Mouse (Mus musculus) gastrocnemius, postnatal 36 days (tissue): Measurements from ENCODE around the gene Apol8. TPM values are rescaled to one million over a fixed set of nuclear protein-coding genes. Genes with fewer than 3 reads are reported as not detected.
"Not testable (repeated sequence)": the region's sequence is repeated elsewhere in the genome, so short reads cannot be mapped to it uniquely, and the experiment has no call there.

Experiments
- DNase-seq, 2 experiments: peaks; one replicate each; pipeline ENCODE4 v3.0.0; 2022
- intact Hi-C: fragments of 180-260 bp; cut with DNase I; formaldehyde crosslinking; loops from one replicate; pipeline ENCODE4 v1.15.1; 2025
- total RNA-seq, 2 experiments: library from RNA; stranded (reverse); gene quantifications; 2 replicates each; pipeline ENCODE4 v1.2.3; 2021

The Apol8 gene
- total RNA-seq, 2 experiments from 2014 or later: 0.47 TPM; not detected in 1

DNA sequence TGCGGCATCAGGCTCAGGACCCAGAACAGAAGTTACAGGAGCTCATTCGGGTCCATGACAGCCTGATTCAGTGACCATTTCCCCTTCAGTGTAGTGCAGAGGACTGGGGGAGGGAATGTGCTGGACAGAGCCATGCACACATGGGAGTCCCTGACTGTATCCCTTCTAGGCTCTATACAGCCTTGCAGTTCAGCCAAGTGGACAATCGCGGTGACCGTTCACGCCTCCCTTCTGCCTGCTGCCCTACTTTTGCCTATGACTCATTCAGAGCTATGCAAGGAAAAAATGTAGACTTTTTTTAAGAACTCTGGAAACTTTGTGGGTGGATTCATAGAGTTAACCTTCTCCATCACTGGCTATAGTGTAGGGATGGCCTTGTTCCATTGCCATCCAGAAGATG lies 38.6 kb downstream of the Apol8 start:
- DNase-seq, intact Hi-C loops: not testable (repeated sequence)

DNA sequence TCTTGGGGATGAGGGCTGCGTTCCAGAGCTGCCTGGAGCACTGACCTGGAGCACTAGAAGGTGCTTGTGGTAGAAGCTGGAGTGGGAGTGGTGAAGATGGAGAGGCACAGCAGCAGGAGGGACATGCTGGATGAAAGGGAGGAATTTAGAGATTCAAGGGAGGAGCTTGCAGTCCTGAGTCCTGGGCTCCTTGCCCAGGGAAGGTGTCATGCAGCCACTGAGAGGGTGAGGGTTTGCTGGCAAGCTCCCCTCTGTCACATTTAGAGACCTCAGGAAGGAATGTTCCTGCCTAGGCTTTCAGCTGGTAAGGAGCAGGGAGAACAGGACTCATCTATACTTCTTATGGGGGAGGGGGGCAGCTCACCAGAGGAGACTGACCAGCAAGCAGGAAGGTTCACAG lies 47.9 kb downstream of the Apol8 start:
- not testable (repeated sequence) for DNase-seq

DNA sequence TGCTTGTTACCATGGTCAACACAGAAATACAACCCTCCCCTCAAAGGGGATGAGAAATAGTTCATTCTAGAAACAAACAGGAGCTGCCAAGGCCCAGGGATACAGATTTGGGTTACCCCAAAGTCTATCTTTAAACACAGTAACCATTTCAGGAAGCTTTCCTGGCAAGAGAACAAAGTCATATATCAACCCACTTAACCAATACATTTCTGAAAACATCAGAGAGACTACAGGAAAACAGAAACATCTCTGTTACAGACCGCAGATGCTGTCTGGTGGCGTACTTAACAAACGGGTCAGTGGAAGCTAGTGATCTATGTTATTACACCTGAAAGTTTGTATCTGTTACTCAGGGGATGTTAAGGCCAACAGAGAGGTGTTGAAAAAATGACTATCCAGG lies 51.5 kb downstream of the Apol8 start:
- DNase-seq, intact Hi-C loops: not testable (repeated sequence)

More for the DNA sequence above, 47.9 kb downstream of the Apol8 start:
- intact Hi-C loops: not testable (repeated sequence)

DNA sequence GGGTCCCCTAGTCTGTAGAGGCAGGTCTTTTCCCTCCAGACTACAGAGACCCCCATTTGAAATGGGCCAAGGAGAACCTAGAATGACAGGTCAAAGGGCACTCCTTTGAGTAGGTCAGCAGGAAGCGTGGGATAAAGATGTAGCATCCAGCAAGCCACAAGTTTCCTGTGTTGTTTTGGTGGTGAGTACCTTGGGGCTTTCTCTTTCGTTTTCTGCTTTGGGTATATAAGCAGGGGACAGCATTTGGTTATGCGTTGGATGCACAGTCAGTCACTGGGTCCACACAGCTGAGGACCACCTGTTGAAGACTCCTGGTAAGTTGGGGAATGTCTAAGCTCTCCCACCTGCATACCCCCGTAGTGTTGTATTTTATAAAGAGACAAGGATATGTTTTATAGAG lies 58.1 kb downstream of the Apol8 start, which contains the start of gene Apol7e:
Gene Apol7e (plus strand): TSS at position 202 of the 400 bp plus-strand sequence.
- intact Hi-C loops, DNase-seq: not testable (repeated sequence)

Other genes with a start within 250 kb of the Apol8 start
- gene Apol11a, start 248.7 kb downstream of the Apol8 start, total RNA-seq: not detected
- gene Apol7c, start 223.7 kb downstream of the Apol8 start, total RNA-seq: not detected
- not detected for gene 1700025B11Rik, start 195.1 kb downstream of the Apol8 start, total RNA-seq
- under 1 TPM; 0.17 to 0.61 TPM for gene Apol10b, start 160.9 kb downstream of the Apol8 start, total RNA-seq
- not detected for gene Gm36245, start 157.7 kb downstream of the Apol8 start, total RNA-seq
- not detected for gene Apol11b, start 113.7 kb downstream of the Apol8 start, total RNA-seq
- under 1 TPM in 1 of 2 experiments, not detected in 1; 0.96 TPM for gene Apol7e, start 58.1 kb downstream of the Apol8 start, total RNA-seq
- gene Apol9b, start 28.0 kb downstream of the Apol8 start, total RNA-seq: not detected
- 10 to 100 TPM; 48.4 to 49.1 TPM for gene Myh9, start 85.2 kb upstream of the Apol8 start, total RNA-seq
- 100 to 1,000 TPM; 207 to 218 TPM for gene Txn2, start 172.0 kb upstream of the Apol8 start, total RNA-seq
- gene Foxred2, start 199.7 kb upstream of the Apol8 start, total RNA-seq: under 1 TPM; 0.64 to 0.87 TPM
- 10 to 100 TPM; 52.9 to 53.9 TPM for gene Eif3d, start 213.8 kb upstream of the Apol8 start, total RNA-seq